Mouse (Mus musculus) midbrain, embryonic 11.5 days (tissue): ENCODE measurements around the gene Dmbx1. TPM values are rescaled to one million over a fixed set of nuclear protein-coding genes. Genes with fewer than 3 reads are reported as not detected.

Experiments
- polyA plus RNA-seq: library from polyadenylated mRNA; unstranded; fragments of >200 nt; fragmentation: Nextera tagmentation; extraction: Ambion mirVana; gene quantifications from 2 replicates; pipeline ENCODE4 v1.2.1, GENCODE M21; 2014

Gene Dmbx1
- polyA plus RNA-seq, 1 experiment from 2014 or later: 15.9 TPM

Other genes with a start within 250 kb of the Dmbx1 start
- gene Efcab14, start 202.2 kb downstream of the Dmbx1 start, polyA plus RNA-seq: 42.8 and 46.4 TPM in 2 replicates
- 0.41 TPM in 1 of 2 replicates, not detected in the other for gene Tex38, start 158.9 kb downstream of the Dmbx1 start, polyA plus RNA-seq
- gene Atpaf1, start 155.1 kb downstream of the Dmbx1 start, polyA plus RNA-seq: 42.3 and 50.9 TPM in 2 replicates
- 2.5 and 3.7 TPM in 2 replicates for gene Mob3c, start 111.8 kb downstream of the Dmbx1 start, polyA plus RNA-seq
- 17.9 and 22.3 TPM in 2 replicates for gene Mknk1, start 100.7 kb downstream of the Dmbx1 start, polyA plus RNA-seq
- gene Kncn, start 55.5 kb downstream of the Dmbx1 start, polyA plus RNA-seq: not detected in 2 replicates
- gene 6430628N08Rik, start 49.3 kb downstream of the Dmbx1 start, polyA plus RNA-seq: 0.33 TPM in 1 of 2 replicates, not detected in the other
- gene Faah, start 78.0 kb upstream of the Dmbx1 start, polyA plus RNA-seq: 1.8 TPM in 2 replicates
- 22.2 and 24.7 TPM in 2 replicates for gene Nsun4, start 114.0 kb upstream of the Dmbx1 start, polyA plus RNA-seq
- gene Uqcrh, start 135.1 kb upstream of the Dmbx1 start, polyA plus RNA-seq: 398 and 455 TPM in 2 replicates
- gene Lrrc41, start 135.3 kb upstream of the Dmbx1 start, polyA plus RNA-seq: 64.1 and 67.5 TPM in 2 replicates
- 55.8 and 61.0 TPM in 2 replicates for gene Rad54l, start 183.8 kb upstream of the Dmbx1 start, polyA plus RNA-seq
- 46.6 and 48.4 TPM in 2 replicates for gene Pomgnt1, start 183.9 kb upstream of the Dmbx1 start, polyA plus RNA-seq
- 1.5 and 1.8 TPM in 2 replicates for gene Lurap1, start 211.4 kb upstream of the Dmbx1 start, polyA plus RNA-seq
- gene Tspan1, start 227.7 kb upstream of the Dmbx1 start, polyA plus RNA-seq: not detected in 2 replicates
- not detected in 2 replicates for gene 1700042G07Rik, start 233.4 kb upstream of the Dmbx1 start, polyA plus RNA-seq
- gene Gm49337, start 233.5 kb upstream of the Dmbx1 start, polyA plus RNA-seq: not detected in 2 replicates